Mouse (Mus musculus) bone marrow macrophage, adult 2 months (primary cell): ENCODE measurements around the gene Psmf1. TPM values are rescaled to one million over a fixed set of nuclear protein-coding genes. Genes with fewer than 3 reads are reported as not detected.

Experiments
- H3K27ac ChIP-seq: 2 replicates; pipeline ENCODE4 v1.5.1; 2012; ENCODE audit warnings: low read depth, low read length; ENCODE audit not compliant: insufficient read depth
- H3K4me1 ChIP-seq: 2 replicates; pipeline ENCODE4 v1.6.1; 2012; ENCODE audit warnings: low read length; ENCODE audit not compliant: control insufficient read depth, insufficient read depth
- H3K4me3 ChIP-seq: 2 replicates; pipeline ENCODE4 v1.5.1; 2012; ENCODE audit warnings: mild to moderate bottlenecking, low read length, moderate library complexity; ENCODE audit not compliant: insufficient read depth
- CTCF ChIP-seq: IDR thresholded peaks from 2 replicates; pipeline ENCODE4 v1.5.1; 2012; ENCODE audit warnings: low read depth, mild to moderate bottlenecking, low read length, moderate library complexity
- POLR2A ChIP-seq: IDR thresholded peaks from 2 replicates; pipeline ENCODE4 v1.6.1; 2012; ENCODE audit warnings: mild to moderate bottlenecking, low read depth, low read length, borderline replicate concordance
- polyA plus RNA-seq: library from polyadenylated mRNA; stranded (reverse); fragments of >200 nt; gene quantifications from 2 replicates; pipeline ENCODE4 v1.2.4, GENCODE M21; 2012; ENCODE audit not compliant: missing spikeins, insufficient read depth, insufficient read length

The Psmf1 gene
- polyA plus RNA-seq, 1 experiment, result 28.5 TPM

- no peak for TF ChIP-seq POLR2A
- Histone ChIP-seq H3K4me1 (no peaks in the 10 kb centered on the region), H3K27ac (no peak overlapping the region), H3K4me3 (no peak overlapping the region)
These were observed 13.5 kb upstream of the Psmf1 start for GRCm38 (mm10) chr2:151757451-151757850.

DNA sequence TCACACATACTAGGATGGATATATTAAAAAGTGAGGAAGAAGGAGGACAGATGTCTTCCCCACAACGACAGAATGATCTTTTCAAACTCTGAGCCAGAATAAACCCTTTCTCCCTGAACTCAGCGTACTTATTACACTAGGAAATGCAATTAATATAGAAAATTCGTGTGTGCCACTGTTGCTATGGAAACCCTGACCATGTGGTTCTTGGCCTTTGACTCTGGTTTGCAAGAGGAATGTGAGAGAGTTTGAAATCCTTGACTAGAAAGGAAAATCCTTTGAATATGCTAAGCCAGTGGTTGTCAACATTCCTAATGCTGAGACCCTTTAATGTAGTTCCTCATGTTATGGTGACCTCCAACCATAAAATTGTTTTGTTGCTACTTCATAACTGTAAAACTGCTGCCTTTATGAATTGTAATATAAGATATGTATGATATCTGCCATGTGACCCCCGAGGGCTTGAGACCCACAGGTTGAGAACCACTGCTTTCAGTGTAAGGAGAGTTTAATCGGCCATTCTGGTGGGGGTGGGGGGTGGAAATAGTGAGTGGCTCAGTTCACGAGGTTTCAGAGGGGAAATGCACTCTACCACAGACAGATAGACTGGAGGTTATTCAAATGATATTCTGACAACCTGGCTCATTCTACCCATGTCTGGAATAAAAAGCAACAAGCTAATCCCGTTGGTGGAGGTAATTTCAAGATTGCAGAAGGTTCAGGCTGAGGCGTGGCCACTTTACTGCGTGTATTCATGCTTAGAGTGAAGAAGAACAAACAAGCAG, 12.5 kb upstream of the Psmf1 start:
- Histone ChIP-seq H3K4me1 (no peaks in the 10 kb centered on the region), H3K4me3 (no peak overlapping the region), H3K27ac (no peak overlapping the region)
- TF ChIP-seq POLR2A (no peak), CTCF (no peak)

- no peak overlapping the region for H3K4me3 ChIP-seq
- H3K4me1 ChIP-seq, result no peaks in the 10 kb centered on the region
- H3K27ac ChIP-seq, result no peak overlapping the region
- no peak for TF ChIP-seq CTCF
- TF ChIP-seq POLR2A, result no peak
These were observed 7.3 kb upstream of the Psmf1 start for GRCm38 (mm10) chr2:151751330-151751729.

DNA sequence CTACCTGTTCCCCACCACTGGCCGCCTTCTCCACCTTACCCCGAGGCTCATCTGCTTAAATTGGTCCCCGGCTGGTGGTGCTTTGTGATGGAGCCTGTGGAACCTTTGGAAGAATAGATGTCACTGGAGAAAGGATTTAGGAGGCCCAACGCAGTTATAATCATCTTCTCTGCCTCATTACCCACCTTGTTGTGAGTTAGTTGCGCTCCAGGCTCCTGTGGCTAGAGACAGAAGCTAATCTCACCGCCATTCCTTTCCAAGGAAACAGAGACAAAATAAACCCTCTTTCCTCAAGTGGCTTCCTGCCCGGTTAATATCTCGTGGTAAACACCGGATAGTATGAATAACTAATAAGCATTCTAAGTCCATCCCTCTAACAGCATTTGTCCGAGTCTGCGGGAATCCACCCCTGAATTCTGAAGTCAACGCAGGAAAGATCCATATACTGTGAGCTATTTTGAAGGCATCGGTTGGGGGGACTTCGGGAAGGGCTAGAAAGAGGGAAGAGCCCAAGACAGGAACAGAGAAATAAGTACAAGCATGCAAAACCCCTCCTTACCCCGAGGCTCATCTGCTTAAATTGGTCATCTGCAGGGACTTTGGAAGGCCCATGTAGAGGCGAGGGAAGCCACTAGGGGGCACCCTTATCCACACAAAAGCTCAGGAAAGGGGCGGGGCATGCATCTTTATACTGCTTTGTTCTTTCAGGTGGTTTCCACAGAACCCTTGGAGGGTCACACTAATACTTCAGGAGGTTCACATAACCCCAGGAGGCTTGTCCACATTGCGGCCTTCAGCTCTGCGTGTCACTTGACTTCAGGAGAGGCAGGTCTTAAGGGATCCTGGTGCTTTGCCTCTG, 4.1 kb upstream of the Psmf1 start:
- Histone ChIP-seq H3K27ac (no peak overlapping the region), H3K4me3 (no peak overlapping the region), H3K4me1 (no peaks in the 10 kb centered on the region)
- peak; percentile 84 for TF ChIP-seq CTCF
- no peak for TF ChIP-seq POLR2A

DNA sequence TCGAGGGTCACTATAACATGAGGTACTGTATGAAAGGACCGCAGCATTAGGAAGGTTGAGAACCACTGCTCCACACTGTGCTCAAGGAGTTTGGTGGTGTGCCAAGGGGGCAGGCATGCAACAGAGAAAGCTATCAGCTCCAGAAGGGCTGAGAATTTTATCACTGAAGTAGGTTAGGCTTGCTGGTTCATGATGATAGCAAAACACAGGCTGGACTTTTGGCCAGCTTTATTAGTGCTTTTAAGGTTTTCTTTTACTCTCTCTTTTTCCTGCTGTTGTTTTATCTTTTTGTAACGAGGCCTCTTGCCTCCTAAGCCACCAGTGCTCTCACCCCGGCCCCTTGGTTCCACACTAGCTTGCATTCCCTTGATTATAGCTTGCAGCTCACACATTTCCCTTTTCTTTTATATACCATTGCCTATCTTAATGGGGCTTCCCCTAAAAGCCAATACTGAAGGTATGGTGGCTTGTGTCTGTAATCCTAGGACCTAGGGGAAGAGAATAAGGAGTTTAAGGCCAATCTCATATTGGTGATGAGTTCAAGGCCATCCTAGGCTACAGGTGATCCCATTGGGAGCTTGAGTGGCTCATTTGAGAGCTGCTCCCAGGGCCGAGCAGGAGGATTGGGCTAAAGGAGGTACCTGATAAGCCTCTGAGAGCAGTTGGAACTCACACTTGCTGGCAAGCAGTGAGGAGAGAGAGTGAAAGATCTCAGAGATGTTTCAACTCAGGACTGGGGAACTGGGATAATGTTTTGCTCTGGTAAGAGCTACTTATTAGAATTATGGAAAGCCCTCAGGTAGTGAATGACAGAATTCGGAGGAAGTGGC, 921 bp downstream of the Psmf1 start:
- H3K4me1 ChIP-seq, result peaks cover 15% of the 10 kb centered on the region
- H3K4me3 ChIP-seq, result no peak overlapping the region
- TF ChIP-seq CTCF (no peak), POLR2A (no peak)
- no peak overlapping the region for H3K27ac ChIP-seq

DNA sequence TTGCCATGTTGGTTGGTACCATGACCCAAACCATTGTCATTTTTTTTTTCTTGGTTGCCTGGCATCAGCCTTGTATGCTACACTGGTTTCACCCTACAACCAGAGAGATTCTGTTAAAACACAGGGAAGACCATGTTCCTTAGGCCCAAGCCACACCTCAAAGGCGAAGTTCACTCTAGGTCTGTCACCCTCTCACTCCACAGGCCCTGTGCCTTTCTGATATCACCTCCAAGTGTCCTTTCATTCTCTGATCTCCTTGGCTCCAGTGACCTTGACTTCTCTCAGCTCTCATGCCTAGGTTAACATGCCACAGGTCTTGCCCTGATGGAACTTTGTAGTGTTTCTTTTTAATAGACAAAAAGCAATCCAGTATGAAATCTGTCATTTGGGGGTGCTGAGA, 1.9 kb downstream of the Psmf1 start:
- Histone ChIP-seq H3K4me3 (no peak overlapping the region), H3K4me1 (peaks cover 15% of the 10 kb centered on the region), H3K27ac (no peak overlapping the region)
- TF ChIP-seq POLR2A (no peak), CTCF (no peak)

- Histone ChIP-seq H3K4me3 (peak overlapping the region; percentile 99), H3K4me1 (peaks cover 15% of the 10 kb centered on the region), H3K27ac (peak overlapping the region; percentile 33)
- TF ChIP-seq POLR2A (no peak), CTCF (no peak)
These were observed 3.1 kb downstream of the Psmf1 start for GRCm38 (mm10) chr2:151740741-151741526.

- Histone ChIP-seq H3K4me3 (0 out of 2 replicates have a peak overlapping the region, but pooled peaks have one; percentile 99), H3K27ac (no peak overlapping the region), H3K4me1 (peaks cover 15% of the 10 kb centered on the region)
- TF ChIP-seq POLR2A, result no peak
These were observed 4.5 kb downstream of the Psmf1 start for GRCm38 (mm10) chr2:151739505-151739904.

DNA sequence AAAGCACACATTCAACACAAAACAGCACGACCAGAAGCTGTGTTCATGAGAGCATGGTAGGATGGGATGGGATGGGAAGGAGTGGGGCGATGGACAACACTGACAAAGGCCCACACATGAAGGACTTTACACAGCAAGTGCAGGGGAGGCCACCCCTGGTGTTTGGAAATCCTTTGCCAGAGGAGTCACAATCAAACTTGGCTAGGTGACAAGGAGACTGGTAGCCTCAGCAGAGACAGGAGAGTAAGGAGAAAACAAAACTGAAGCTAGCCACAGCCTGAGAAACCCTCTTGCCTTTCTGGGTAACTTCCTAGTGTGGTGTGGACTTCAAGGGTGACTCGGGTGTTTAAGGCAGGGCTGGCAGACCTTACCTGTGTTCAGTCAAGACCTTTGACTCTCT, 4.9 kb downstream of the Psmf1 start:
- no peak for TF ChIP-seq CTCF
- no peak for TF ChIP-seq POLR2A
- Histone ChIP-seq H3K4me1 (peaks cover 15% of the 10 kb centered on the region), H3K4me3 (no peak overlapping the region), H3K27ac (no peak overlapping the region)
